Mouse (Mus musculus) heart, adult 2 months (tissue): ENCODE measurements around the gene Atg16l1. TPM values are rescaled to one million over a fixed set of nuclear protein-coding genes. Genes with fewer than 3 reads are reported as not detected.

Source experiments
- DNase-seq, 2 experiments: peaks; one replicate each; pipeline ENCODE4 v3.0.0; 2021
- H3K27ac ChIP-seq: fragments of 200-600 bp; 2 replicates; pipeline ENCODE4 v1.8.1; 2022
- H3K27me3 ChIP-seq: fragments of 200-500 bp; 2 replicates; pipeline ENCODE4 v1.6.1; 2012; ENCODE audit warnings: mild to moderate bottlenecking, low read length, inconsistent platforms, mixed read lengths; ENCODE audit not compliant: control insufficient read depth, insufficient read depth
- H3K36me3 ChIP-seq: fragments of 200-500 bp; 2 replicates; pipeline ENCODE4 v1.6.1; 2012; ENCODE audit warnings: low read length, inconsistent platforms; ENCODE audit not compliant: control insufficient read depth, insufficient read depth
- H3K4me1 ChIP-seq: fragments of 200-500 bp; 2 replicates; pipeline ENCODE4 v1.6.1; 2011; ENCODE audit warnings: low read length; ENCODE audit not compliant: control insufficient read depth, insufficient read depth
- H3K4me3 ChIP-seq: fragments of 200-600 bp; 2 replicates; pipeline ENCODE4 v1.8.1; 2022
- H3K79me2 ChIP-seq: fragments of 200-500 bp; replicated peaks from 2 replicates; pipeline ENCODE4 v1.6.1; 2012; ENCODE audit warnings: mild to moderate bottlenecking, inconsistent platforms, low read length, moderate library complexity, mixed read lengths; ENCODE audit not compliant: control insufficient read depth, insufficient read depth
- H3K9ac ChIP-seq: fragments of 200-500 bp; 2 replicates; pipeline ENCODE4 v1.6.1; 2012; ENCODE audit warnings: low read depth, mild to moderate bottlenecking, control low read depth, inconsistent platforms, low read length, mixed read lengths
- CTCF ChIP-seq: fragments of 200-600 bp; IDR thresholded peaks from 2 replicates; pipeline ENCODE4 v1.8.1; 2022; ENCODE audit warnings: antibody characterized with exemption, mild to moderate bottlenecking, moderate library complexity
- EP300 ChIP-seq: fragments of 200-500 bp; IDR thresholded peaks from 2 replicates; pipeline ENCODE4 v1.6.1; 2011; ENCODE audit warnings: low read depth, low read length, control low read depth; ENCODE audit not compliant: insufficient read depth
- POLR2A ChIP-seq: fragments of 200-500 bp; IDR thresholded peaks from 2 replicates; pipeline ENCODE4 v1.6.1; 2011; ENCODE audit warnings: mild to moderate bottlenecking, low read depth, low read length, control low read depth; ENCODE audit not compliant: insufficient read depth
- WGBS: fragments of 180-500 bp; shearing (Covaris S2); methylation state at CpG from one replicate; pipeline ENCODE4 v1.1.7; 2018; 5-methylcytosine and 5-hydroxymethylcytosine counted together
- intact Hi-C: fragments of 180-260 bp; cut with DNase I; formaldehyde crosslinking; loops from one replicate; pipeline ENCODE4 v1.15.1; 2025
- polyA plus RNA-seq: library from polyadenylated mRNA; depleted of rRNA; stranded (reverse); fragments of >200 nt; gene quantifications from 2 replicates; pipeline ENCODE4 v1.2.3, GENCODE M21; 2012
- total RNA-seq, 2 experiments: library from RNA; stranded (reverse); gene quantifications; 2 replicates each; pipeline ENCODE4 v1.2.3; 2021

Gene Atg16l1
- total and polyA plus RNA-seq, 3 experiments = 24.6 to 29.9 (median 29.4) TPM

DNA sequence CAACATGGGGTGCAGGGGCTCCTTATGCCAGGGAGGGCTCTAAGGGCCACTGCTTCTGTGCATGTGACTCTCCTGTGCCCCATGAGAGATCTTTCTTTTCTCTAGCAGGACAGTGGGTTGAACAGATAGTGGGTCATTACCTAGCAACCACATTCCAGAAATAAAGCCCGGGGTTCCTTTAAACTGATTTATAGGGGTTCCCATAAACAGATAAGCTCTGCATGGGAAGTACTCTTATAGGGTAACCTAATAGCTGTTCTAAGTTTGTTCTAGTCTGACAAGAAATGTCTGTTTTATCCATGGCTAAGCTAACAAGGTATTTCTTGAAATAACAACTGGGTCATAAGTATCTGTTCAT, 43.1 kb upstream of the Atg16l1 start:
- Histone ChIP-seq H3K36me3 (no peaks in the 10 kb centered on the region), H3K27ac (no peak overlapping the region), H3K4me1 (no peaks in the 10 kb centered on the region), H3K27me3 (no peaks in the 10 kb centered on the region), H3K4me3 (no peak overlapping the region), H3K9ac (no peak overlapping the region), H3K79me2 (no peaks in the 10 kb centered on the region)
- WGBS = 82% methylated on average over 1 of the region's 1 CpGs
- TF ChIP-seq CTCF (no peak), EP300 (no peak), POLR2A (no peak)
- no peak for DNase-seq
- intact Hi-C loops = no loop called here

DNA sequence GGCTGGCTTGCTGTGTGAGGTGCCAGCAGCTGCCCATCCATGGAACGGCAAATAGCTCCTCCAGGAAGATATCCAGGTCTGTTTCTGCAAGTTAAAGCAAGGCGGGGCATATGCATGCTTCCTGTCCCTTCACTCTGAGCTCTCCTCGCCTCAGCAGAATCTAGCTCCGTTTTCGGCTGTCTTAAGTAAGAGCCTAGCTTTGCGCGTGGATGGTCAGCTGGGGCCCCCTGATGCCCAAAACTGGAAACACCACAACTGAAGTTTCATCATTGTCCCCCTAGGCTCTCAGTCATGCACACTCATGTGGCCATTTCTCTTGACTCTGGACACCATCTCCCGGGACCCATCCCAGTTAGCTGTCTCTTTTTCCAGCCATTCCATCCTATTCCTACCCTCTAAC, 34.3 kb upstream of the Atg16l1 start:
- H3K9ac ChIP-seq = no peak overlapping the region
- no peak overlapping the region for H3K4me3 ChIP-seq
- intact Hi-C loops = loop anchor here (5.0 kb wide), 1 partner anchor 249 kb away; the partner anchor contains the start of gene Snorc
- no peak for TF ChIP-seq POLR2A
- 0 out of 2 replicates have a peak, but pooled peaks have one; percentile 17 for TF ChIP-seq EP300
- TF ChIP-seq CTCF = peak; percentile 64
- no peaks in the 10 kb centered on the region for H3K36me3 ChIP-seq
- no peaks in the 10 kb centered on the region for H3K4me1 ChIP-seq
- DNase-seq = peak; percentile 15 to 36
- no peaks in the 10 kb centered on the region for H3K79me2 ChIP-seq
- H3K27ac ChIP-seq = no peak overlapping the region
- no peaks in the 10 kb centered on the region for H3K27me3 ChIP-seq
- 29% methylated on average over 8 of the region's 8 CpGs for WGBS

GRCm38 (mm10) chr1:87722081-87722480, 33.6 kb upstream of the Atg16l1 start:
- Histone ChIP-seq H3K27ac (no peak overlapping the region), H3K36me3 (no peaks in the 10 kb centered on the region), H3K27me3 (no peaks in the 10 kb centered on the region), H3K79me2 (no peaks in the 10 kb centered on the region), H3K9ac (no peak overlapping the region), H3K4me3 (no peak overlapping the region), H3K4me1 (no peaks in the 10 kb centered on the region)
- intact Hi-C loops = loop anchor here (5.0 kb wide), 1 partner anchor 250 kb away; the partner anchor contains the start of gene Snorc
- no peak for TF ChIP-seq CTCF
- no peak for DNase-seq
- WGBS = 28% methylated on average over 2 of the region's 2 CpGs

- intact Hi-C loops = loop anchor here (5.0 kb wide), 1 partner anchor 251 kb away; the partner anchor contains the start of gene Snorc
- no peak for DNase-seq
- Histone ChIP-seq H3K79me2 (no peaks in the 10 kb centered on the region), H3K9ac (no peak overlapping the region), H3K4me1 (no peaks in the 10 kb centered on the region), H3K27me3 (no peaks in the 10 kb centered on the region), H3K36me3 (no peaks in the 10 kb centered on the region), H3K27ac (no peak overlapping the region), H3K4me3 (no peak overlapping the region)
- TF ChIP-seq POLR2A (no peak), CTCF (no peak), EP300 (no peak)
- WGBS = 66% methylated on average over 4 of the region's 4 CpGs
Measured at GRCm38 (mm10) chr1:87723351-87723750, 32.3 kb upstream of the Atg16l1 start.

DNA sequence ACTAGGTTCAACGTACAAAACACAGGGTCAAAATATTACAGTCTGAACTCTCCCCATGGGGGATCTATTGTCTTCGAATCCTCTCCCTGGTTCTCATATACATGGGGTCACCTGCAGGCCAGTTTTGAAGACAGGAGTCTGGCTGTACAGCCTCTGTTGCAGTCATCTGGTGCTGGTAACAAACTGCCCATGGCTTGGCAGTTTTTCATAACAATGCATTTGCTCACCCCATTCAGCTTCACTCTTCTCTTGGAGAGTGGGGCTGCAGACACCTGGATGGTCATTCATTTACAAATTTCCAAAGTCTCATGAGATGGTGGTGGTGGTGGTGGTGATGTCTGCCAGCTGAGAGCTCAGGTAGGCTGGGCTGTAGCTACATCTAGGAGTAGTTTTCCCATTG, 26.6 kb upstream of the Atg16l1 start:
- DNase-seq = no peak
- Histone ChIP-seq H3K36me3 (no peaks in the 10 kb centered on the region), H3K4me1 (peaks cover 1% of the 10 kb centered on the region; the same call in 1 of the 2 replicates), H3K9ac (no peak overlapping the region), H3K79me2 (no peaks in the 10 kb centered on the region), H3K4me3 (no peak overlapping the region), H3K27me3 (no peaks in the 10 kb centered on the region), H3K27ac (no peak overlapping the region)
- 64% methylated on average over 2 of the region's 2 CpGs for WGBS
- intact Hi-C loops = no loop called here
- TF ChIP-seq CTCF (no peak), POLR2A (no peak)

DNA sequence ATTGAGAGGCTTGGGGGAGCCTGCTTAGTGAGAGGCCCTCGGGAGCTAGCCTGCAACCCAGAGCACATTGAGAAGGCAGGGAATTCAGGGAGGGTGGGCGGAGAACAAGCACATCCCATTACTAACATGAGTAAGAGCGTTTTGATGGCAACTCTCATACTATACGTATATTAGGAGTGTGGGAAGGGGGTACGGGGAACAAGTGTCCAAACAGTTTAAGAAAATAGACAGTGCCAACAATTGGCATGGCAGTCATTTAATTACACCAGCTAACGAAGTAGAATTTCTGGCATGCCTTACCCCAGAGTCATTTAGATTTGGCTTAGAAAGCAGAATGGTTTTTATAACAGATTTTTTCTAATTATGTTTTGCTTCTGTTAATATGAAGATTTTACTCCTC, 25.8 kb upstream of the Atg16l1 start:
- peaks cover 1% of the 10 kb centered on the region; the same call in 1 of the 2 replicates for H3K4me1 ChIP-seq
- no peak overlapping the region for H3K27ac ChIP-seq
- no peaks in the 10 kb centered on the region for H3K27me3 ChIP-seq
- DNase-seq = no peak
- 77% methylated on average over 6 of the region's 6 CpGs for WGBS
- H3K9ac ChIP-seq = no peak overlapping the region
- H3K4me3 ChIP-seq = no peak overlapping the region
- no peaks in the 10 kb centered on the region for H3K36me3 ChIP-seq
- intact Hi-C loops = loop anchor here (5.0 kb wide), 1 partner anchor 1878 kb away; no protein-coding TSS in a partner anchor
- TF ChIP-seq EP300 (no peak), POLR2A (no peak), CTCF (no peak)
- no peaks in the 10 kb centered on the region for H3K79me2 ChIP-seq
